Mouse (Mus musculus): ENCODE measurements around the gene Rab37.

Rab37 gene

GRCm38 (mm10) chr11:115085064-115085463, 6.2 kb upstream of the Rab37 start:
- in situ Hi-C loops (cut with MboI), result no loop called here

- in situ Hi-C loops (cut with MboI), result no loop called here
Measured at GRCm38 (mm10) chr11:115086213-115086612, 5.0 kb upstream of the Rab37 start.

DNA sequence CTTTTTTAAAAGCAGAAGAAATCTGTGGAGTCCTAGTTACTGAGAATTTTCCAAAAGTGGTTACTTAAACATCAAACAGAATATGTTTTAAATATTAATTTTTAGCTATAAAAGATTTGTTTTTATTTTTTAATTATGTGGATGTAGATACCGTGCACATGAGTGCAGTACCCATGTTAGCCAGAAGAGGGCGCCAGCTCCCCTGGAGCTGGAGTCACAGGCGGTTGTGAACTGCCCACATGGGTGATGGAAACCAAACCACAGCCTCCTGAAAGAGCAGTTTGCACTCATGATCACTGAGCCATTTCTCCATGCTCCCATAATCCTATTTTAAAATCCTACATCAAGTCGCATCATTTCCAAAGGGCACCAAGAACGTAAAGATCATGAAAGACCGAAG, 1.4 kb upstream of the Rab37 start:
- in situ Hi-C loops (cut with MboI), result no loop called here

GRCm38 (mm10) chr11:115092140-115092539, 909 bp downstream of the Rab37 start:
- in situ Hi-C loops (cut with MboI), result no loop called here

- in situ Hi-C loops (cut with MboI), result no loop called here
Measured at GRCm38 (mm10) chr11:115098203-115098932, 7.1 kb downstream of the Rab37 start.

GRCm38 (mm10) chr11:115099241-115099840, 8.1 kb downstream of the Rab37 start:
- in situ Hi-C loops (cut with MboI), result no loop called here

DNA sequence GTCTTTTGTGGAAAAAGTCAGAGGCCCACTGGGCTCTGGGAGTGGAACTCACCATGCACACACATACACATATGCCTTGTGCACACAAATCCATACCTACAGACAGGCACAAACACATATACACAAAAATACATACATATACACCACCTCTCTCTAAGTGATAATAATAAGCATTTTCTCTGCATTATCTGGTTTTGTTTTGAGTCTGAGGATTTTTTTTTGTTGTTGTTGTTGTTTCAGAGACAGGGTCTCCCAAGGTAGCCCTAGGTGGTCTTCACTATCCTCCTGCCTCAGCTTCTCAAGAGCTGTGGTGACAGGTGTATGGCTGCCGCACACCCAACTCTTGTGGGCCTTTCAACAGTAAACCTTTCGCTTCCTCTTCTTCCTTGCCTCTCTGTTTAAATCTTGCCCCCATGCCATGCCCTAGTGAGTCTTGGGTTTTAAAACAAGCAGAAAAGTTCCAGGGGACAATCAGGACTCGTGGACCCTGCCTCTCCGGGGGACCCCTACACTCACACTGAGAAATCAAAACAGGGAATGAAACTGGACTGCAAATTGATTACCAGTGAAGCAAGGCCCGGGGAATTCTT, 8.9 kb downstream of the Rab37 start:
- in situ Hi-C loops (cut with MboI), result no loop called here

DNA sequence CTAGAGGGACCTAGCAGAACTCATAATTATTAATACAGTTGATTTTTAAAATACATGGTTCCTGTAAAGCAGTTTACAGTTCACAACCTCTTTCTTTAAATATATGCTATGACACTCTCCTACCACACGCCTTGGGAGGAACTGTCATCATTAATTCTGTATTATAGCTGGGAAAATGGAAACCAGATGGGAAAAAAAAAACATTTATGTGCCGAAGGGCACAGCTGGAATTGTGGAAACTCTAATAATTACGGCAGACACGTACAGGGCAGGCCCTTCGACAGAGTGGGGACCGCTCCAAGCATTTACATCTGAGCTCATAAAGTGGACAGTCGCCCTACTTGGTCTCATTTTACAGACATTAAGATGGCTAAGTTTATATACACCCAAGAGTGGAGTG, 9.5 kb downstream of the Rab37 start:
- in situ Hi-C loops (cut with MboI), result no loop called here

DNA sequence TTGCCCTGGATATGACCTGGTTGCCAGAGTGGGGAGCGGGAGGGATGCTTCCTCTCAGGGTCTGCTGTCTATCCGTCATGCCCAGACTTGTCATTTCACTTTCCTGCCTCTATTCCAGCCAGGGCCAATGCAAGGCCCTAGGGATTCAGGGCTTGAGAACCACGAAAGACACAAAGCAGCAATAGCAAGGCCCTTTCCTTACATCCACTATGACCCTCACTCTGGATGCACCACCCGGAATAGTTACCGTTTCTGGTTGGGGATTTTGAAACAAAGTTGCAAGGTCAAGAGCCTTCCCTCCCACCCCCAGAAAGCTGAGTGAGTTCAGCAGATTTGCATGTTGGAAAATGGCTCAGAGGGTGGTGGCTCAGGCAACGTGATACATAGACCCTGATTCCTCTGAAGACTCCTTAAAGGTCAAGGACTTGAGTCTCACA, 10.4 kb downstream of the Rab37 start:
- in situ Hi-C loops (cut with MboI), result no loop called here

DNA sequence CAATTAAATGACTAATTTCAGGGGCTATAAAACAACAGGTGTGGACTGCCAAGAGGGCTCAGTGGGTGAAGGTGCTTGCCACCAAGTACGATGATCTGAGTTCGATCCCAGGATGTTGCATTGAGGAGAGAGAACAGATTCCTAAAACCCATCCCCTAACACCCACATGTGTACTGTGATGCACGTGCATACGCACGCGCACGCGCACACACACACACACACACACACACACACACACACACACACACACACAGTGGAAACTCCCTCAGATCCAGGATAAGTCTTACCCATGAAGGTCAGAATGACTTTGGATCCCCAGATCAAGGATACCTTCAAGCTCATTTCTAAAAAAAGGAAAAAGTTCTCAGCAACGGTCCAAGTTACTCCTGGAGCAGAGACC, 10.9 kb downstream of the Rab37 start:
- in situ Hi-C loops (cut with MboI), result no loop called here

DNA sequence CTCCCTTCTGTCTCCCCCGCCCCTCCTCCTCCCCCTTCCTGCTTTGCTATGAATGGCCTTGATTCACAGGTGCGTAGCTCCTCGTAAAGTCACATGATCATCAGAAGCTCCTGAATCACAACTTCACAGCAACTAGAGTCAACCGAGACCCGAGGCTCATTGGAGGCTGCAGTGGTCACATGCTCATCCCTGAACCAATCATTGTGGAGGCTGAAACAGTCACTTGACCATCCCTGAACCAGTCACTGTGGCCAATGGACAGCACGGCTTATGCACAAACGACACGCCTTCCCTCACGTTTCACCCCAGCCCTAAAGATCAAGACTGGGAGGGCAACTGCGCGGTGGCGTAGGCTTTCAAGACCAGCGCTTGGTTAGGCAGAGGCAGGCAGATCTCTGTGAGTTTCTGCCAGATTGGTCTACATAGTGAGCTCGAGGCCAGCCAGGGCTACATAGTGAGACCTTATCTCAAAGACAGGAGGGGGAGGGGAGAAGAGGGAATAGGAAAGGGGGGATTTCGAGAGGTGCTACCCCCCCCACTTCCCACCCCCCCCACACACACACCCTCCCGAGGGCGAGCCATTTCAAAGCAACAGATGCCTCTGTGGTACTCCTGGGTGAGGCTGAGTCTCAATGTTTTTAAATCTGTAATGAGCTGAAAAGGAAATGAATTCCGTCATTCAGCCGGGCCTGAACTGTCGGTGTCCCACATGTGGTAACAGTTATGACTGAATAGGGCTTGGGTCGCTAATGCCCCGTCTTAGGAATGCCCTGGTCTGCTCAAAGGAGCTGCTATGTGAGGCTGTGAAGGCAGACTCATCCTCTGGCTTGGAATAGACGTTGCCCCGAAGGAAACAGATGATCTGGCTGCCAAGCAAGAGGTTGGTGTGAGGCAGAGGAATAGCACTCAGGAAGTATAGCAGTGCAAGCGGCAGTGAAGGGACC, 12.5 kb downstream of the Rab37 start:
- in situ Hi-C loops (cut with MboI), result no loop called here

DNA sequence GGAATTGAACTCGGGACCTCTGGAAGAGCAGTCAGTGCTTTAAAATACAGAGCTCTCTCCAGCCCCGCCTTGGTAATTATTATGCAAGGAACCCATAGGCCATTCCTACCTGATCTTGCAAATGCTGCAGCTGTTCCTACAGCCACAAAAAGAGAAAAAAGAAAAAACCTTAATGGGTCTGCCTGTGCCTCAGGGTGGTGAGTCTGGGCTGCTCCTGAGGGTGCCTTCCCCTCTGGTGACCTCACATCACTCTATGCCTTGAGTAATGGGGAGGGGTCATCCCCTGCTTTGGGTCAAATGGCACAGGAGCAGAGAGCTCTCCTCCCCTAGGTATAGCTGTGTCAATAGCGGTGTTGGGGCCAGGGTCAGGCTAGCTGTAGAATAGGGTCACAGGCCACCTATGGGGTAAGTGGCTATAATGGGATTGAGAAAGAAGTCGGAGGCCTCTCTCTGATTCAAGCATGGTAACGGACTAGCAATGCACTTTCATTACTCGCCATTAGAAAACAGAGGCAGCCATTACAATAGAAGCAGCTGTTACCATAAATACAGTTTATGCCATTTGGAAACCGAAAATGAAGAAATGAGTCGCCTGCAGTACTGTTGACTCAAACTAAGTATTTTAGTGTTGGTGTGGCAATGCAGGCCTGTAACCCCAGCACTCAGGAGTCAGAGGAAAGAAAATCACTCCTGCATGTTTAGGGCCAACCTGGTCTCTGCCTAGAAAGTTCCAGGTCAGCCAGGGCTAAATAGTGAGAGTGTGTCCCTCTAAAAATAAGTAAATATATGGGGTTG, 13.7 kb downstream of the Rab37 start:
- in situ Hi-C loops (cut with MboI), result no loop called here

DNA sequence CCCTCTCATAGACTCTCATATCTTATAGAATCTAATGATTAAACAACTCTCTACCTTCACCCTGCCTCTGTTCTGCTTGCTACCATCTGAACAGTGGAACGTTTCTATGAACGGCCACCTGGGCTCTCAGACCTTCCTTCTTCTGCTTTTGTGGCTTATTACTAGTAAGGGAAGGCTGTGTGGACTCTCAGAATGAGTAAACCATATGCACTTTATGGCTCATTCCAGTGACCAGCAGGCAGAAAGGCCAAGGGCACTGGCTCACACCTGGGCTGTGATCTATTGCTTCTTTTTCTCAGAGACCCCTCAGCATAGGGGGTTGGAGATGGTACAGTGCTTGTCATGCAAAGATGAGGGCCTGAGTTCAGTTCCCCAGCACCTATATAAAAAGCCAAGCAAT, 15.4 kb downstream of the Rab37 start:
- in situ Hi-C loops (cut with MboI), result no loop called here

- in situ Hi-C loops (cut with MboI), result no loop called here
Measured at GRCm38 (mm10) chr11:115107403-115107916, 16.2 kb downstream of the Rab37 start.

- in situ Hi-C loops (cut with MboI), result no loop called here
Measured at GRCm38 (mm10) chr11:115108176-115108575, 16.9 kb downstream of the Rab37 start.

GRCm38 (mm10) chr11:115110271-115110670, 19.0 kb downstream of the Rab37 start:
- in situ Hi-C loops (cut with MboI), result no loop called here

GRCm38 (mm10) chr11:115112196-115112595, 21.0 kb downstream of the Rab37 start:
- in situ Hi-C loops (cut with MboI), result no loop called here

DNA sequence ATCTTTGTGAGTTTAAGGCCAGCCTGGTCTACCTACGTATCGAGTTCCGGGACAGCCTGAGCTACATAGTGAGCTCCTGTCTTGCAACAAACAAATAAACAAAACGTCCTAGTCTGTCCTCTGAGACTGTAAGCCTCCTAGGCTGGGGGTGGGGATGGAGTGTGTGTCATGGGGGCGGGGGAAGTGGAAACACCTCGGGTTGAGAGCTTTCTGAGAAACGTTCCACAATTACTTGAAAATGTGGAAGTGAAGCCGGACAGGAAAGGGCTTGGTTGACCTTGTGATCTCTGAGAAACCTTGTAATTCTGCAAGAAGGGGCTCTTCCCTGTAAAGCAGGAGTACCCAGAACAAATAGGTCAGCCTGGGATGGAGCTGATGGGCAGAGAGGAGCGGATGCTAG, 28.2 kb downstream of the Rab37 start:
- in situ Hi-C loops (cut with MboI), result no loop called here

- in situ Hi-C loops (cut with MboI), result no loop called here
Measured at GRCm38 (mm10) chr11:115128483-115128882, 37.3 kb downstream of the Rab37 start.

DNA sequence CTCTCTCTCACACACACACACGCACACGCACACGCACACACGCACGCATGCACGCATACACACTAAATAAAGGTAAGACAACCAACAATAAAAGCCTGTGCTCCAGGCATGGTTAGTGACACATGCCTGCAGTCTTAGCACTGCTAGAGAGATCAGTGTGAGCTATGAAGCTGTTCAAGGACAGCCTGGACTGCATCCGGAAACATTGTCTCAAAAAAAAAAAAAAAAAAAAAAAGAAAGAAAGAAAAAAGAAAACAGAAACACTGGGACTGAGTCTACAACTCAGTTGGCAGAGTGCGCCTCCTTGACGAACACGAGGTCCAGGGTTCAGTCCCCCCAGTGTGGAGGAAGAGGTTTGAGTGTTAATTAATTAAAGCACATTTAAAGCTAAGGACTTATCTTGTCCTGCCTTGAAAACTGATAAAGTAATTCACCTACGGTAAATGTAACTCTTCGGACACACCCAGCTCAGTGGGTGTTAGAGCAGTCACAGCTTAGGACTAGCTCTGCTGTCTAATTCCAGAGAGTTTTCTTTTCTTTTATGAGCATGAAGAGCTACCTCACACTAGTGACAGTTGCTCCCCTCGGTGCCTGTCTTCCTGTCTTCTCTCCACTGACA, 38.4 kb downstream of the Rab37 start:
- in situ Hi-C loops (cut with MboI), result no loop called here

Data from mature B cell (primary cell).